Mouse (Mus musculus): ENCODE measurements around the gene Hils1. TPM values are rescaled to one million over a fixed set of nuclear protein-coding genes. Genes with fewer than 3 reads are reported as not detected.
A peak's percentile ranks its signal among the peaks of the same experiment; 100 is the strongest.

Hils1 gene
- polyA plus RNA-seq, 1 experiment: not detected

- H3K4me1 ChIP-seq (ENCODE audit: control insufficient read depth, insufficient read depth, low read length): peaks cover 4% of the 10 kb centered on the region
- H3K27ac ChIP-seq (ENCODE audit: insufficient read depth, low read depth, low read length): peak overlapping the region; percentile 62
- H3K4me3 ChIP-seq (ENCODE audit: insufficient read depth, low read depth, low read length): peak overlapping the region; percentile 35
- under 1% methylated on average over 20 of the region's 20 CpGs for WGBS
- TF ChIP-seq POLR2A (IDR thresholded peaks at IDR 0.05; ENCODE audit: insufficient read depth, low read depth, low read length) (peak; percentile 54; the same call in 1 of the 2 replicates), CTCF (IDR thresholded peaks at IDR 0.05; ENCODE audit: insufficient read depth, low read depth, low read length) (peak; percentile 89)
Measured at GRCm38 (mm10) chr11:94978947-94979346, 11.6 kb downstream of the Hils1 start.

- TF ChIP-seq POLR2A (IDR thresholded peaks at IDR 0.05; ENCODE audit: insufficient read depth, low read depth, low read length): no peak
- TF ChIP-seq CTCF (IDR thresholded peaks at IDR 0.05; ENCODE audit: insufficient read depth, low read depth, low read length): no peak
- Histone ChIP-seq H3K4me3 (ENCODE audit: insufficient read depth, low read depth, low read length) (no peak overlapping the region), H3K4me1 (ENCODE audit: control insufficient read depth, insufficient read depth, low read length) (peaks cover 4% of the 10 kb centered on the region), H3K27ac (ENCODE audit: insufficient read depth, low read depth, low read length) (peak overlapping the region; percentile 62; the same call in 1 of the 2 replicates)
- WGBS: 74% methylated on average over 11 of the region's 11 CpGs
Measured at GRCm38 (mm10) chr11:94979462-94980179, 12.2 kb downstream of the Hils1 start.

GRCm38 (mm10) chr11:94985140-94985539 lies 17.7 kb downstream of the Hils1 start:
- no peak overlapping the region for H3K4me3 ChIP-seq (ENCODE audit: insufficient read depth, low read depth, low read length)
- WGBS: 33% methylated on average over 1 of the region's 1 CpGs
- TF ChIP-seq CTCF (IDR thresholded peaks at IDR 0.05; ENCODE audit: insufficient read depth, low read depth, low read length) (no peak), POLR2A (IDR thresholded peaks at IDR 0.05; ENCODE audit: insufficient read depth, low read depth, low read length) (no peak)
- no peak overlapping the region for H3K27ac ChIP-seq (ENCODE audit: insufficient read depth, low read depth, low read length)
- H3K4me1 ChIP-seq (ENCODE audit: control insufficient read depth, insufficient read depth, low read length): peaks cover 19% of the 10 kb centered on the region

GRCm38 (mm10) chr11:94985822-94986221 lies 18.4 kb downstream of the Hils1 start:
- TF ChIP-seq CTCF (IDR thresholded peaks at IDR 0.05; ENCODE audit: insufficient read depth, low read depth, low read length) (no peak), POLR2A (IDR thresholded peaks at IDR 0.05; ENCODE audit: insufficient read depth, low read depth, low read length) (no peak)
- WGBS: 79% methylated on average over 5 of the region's 5 CpGs
- H3K4me3 ChIP-seq (ENCODE audit: insufficient read depth, low read depth, low read length): no peak overlapping the region

GRCm38 (mm10) chr11:94986435-94986834 lies 19.0 kb downstream of the Hils1 start:
- 76% methylated on average over 2 of the region's 2 CpGs for WGBS
- Histone ChIP-seq H3K4me1 (ENCODE audit: control insufficient read depth, insufficient read depth, low read length) (peaks cover 22% of the 10 kb centered on the region), H3K4me3 (ENCODE audit: insufficient read depth, low read depth, low read length) (no peak overlapping the region), H3K27ac (ENCODE audit: insufficient read depth, low read depth, low read length) (no peak overlapping the region)
- no peak for TF ChIP-seq POLR2A (IDR thresholded peaks at IDR 0.05; ENCODE audit: insufficient read depth, low read depth, low read length)
- TF ChIP-seq CTCF (IDR thresholded peaks at IDR 0.05; ENCODE audit: insufficient read depth, low read depth, low read length): no peak

More at GRCm38 (mm10) chr11:94985822-94986221, 18.4 kb downstream of the Hils1 start:
- Histone ChIP-seq H3K27ac (ENCODE audit: insufficient read depth, low read depth, low read length) (no peak overlapping the region), H3K4me1 (ENCODE audit: control insufficient read depth, insufficient read depth, low read length) (peaks cover 22% of the 10 kb centered on the region)

- WGBS: 65% methylated on average over 6 of the region's 6 CpGs
- H3K4me1 ChIP-seq (ENCODE audit: control insufficient read depth, insufficient read depth, low read length): peaks cover 22% of the 10 kb centered on the region
- H3K27ac ChIP-seq (ENCODE audit: insufficient read depth, low read depth, low read length): no peak overlapping the region
- H3K4me3 ChIP-seq (ENCODE audit: insufficient read depth, low read depth, low read length): no peak overlapping the region
- TF ChIP-seq POLR2A (IDR thresholded peaks at IDR 0.05; ENCODE audit: insufficient read depth, low read depth, low read length): no peak
- TF ChIP-seq CTCF (IDR thresholded peaks at IDR 0.05; ENCODE audit: insufficient read depth, low read depth, low read length): no peak
Measured at GRCm38 (mm10) chr11:94987341-94987740, 19.9 kb downstream of the Hils1 start.

- Histone ChIP-seq H3K4me1 (ENCODE audit: control insufficient read depth, insufficient read depth, low read length) (peaks cover 22% of the 10 kb centered on the region), H3K27ac (ENCODE audit: insufficient read depth, low read depth, low read length) (no peak overlapping the region), H3K4me3 (ENCODE audit: insufficient read depth, low read depth, low read length) (no peak overlapping the region)
- TF ChIP-seq CTCF (IDR thresholded peaks at IDR 0.05; ENCODE audit: insufficient read depth, low read depth, low read length): no peak
- TF ChIP-seq POLR2A (IDR thresholded peaks at IDR 0.05; ENCODE audit: insufficient read depth, low read depth, low read length): no peak
- 76% methylated on average over 8 of the region's 8 CpGs for WGBS
Measured at GRCm38 (mm10) chr11:94987851-94988250, 20.5 kb downstream of the Hils1 start.

- H3K27ac ChIP-seq (ENCODE audit: insufficient read depth, low read depth, low read length): peak overlapping the region; percentile 99
- 5% methylated on average over 10 of the region's 10 CpGs for WGBS
- TF ChIP-seq POLR2A (IDR thresholded peaks at IDR 0.05; ENCODE audit: insufficient read depth, low read depth, low read length) (no peak; the same call in 1 of the 2 replicates), CTCF (IDR thresholded peaks at IDR 0.05; ENCODE audit: insufficient read depth, low read depth, low read length) (no peak)
- H3K4me1 ChIP-seq (ENCODE audit: control insufficient read depth, insufficient read depth, low read length): peaks cover 25% of the 10 kb centered on the region
- peak overlapping the region; percentile 88 for H3K4me3 ChIP-seq (ENCODE audit: insufficient read depth, low read depth, low read length)
Measured at GRCm38 (mm10) chr11:94988780-94989561, 21.6 kb downstream of the Hils1 start.

- Histone ChIP-seq H3K4me3 (ENCODE audit: insufficient read depth, low read depth, low read length) (peak overlapping the region; percentile 88), H3K4me1 (ENCODE audit: control insufficient read depth, insufficient read depth, low read length) (peaks cover 31% of the 10 kb centered on the region), H3K27ac (ENCODE audit: insufficient read depth, low read depth, low read length) (peak overlapping the region; percentile 99)
- TF ChIP-seq CTCF (IDR thresholded peaks at IDR 0.05; ENCODE audit: insufficient read depth, low read depth, low read length) (no peak), POLR2A (IDR thresholded peaks at IDR 0.05; ENCODE audit: insufficient read depth, low read depth, low read length) (peak; percentile 43)
- WGBS: under 1% methylated on average over 12 of the region's 12 CpGs
Measured at GRCm38 (mm10) chr11:94989562-94990017, 22.2 kb downstream of the Hils1 start.

All from olfactory bulb, adult 2 months (tissue).